Mouse (Mus musculus) hindbrain, embryonic 14.5 days (tissue): ENCODE results near the gene Mocs2. TPM values are rescaled to one million over a fixed set of nuclear protein-coding genes. Genes with fewer than 3 reads are reported as not detected.
A peak's percentile ranks its signal among the peaks of the same experiment; 100 is the strongest.

Source experiments
- ATAC-seq: fragments of 200-750 bp; cut with Nextera tagmentation; 2 replicates; pipeline ENCODE4 v1.8.0; 2017; ENCODE audit warnings: moderate number of reproducible peaks, mild to moderate bottlenecking, moderate TSS enrichment, moderate library complexity; ENCODE audit not compliant: low FRiP score
- DNase-seq: peaks from one replicate; pipeline ENCODE4 v3.0.0-alpha.2; 2015; ENCODE audit warnings: low spot score
- H3K27ac ChIP-seq: fragments of 300-500 bp; sonication (generic); 2 replicates; pipeline ENCODE4 v1.5.1; 2014; ENCODE audit warnings: mild to moderate bottlenecking, moderate library complexity
- H3K27me3 ChIP-seq: fragments of 300-500 bp; sonication (generic); 2 replicates; pipeline ENCODE4 v1.6.1; 2014; ENCODE audit warnings: mild to moderate bottlenecking, low read length, mixed read lengths; ENCODE audit not compliant: control insufficient read depth, insufficient read depth
- H3K36me3 ChIP-seq: fragments of 300-500 bp; sonication (generic); replicated peaks from 2 replicates; pipeline ENCODE4 v1.6.1; 2014; ENCODE audit not compliant: control insufficient read depth, insufficient read depth
- H3K4me1 ChIP-seq: fragments of 300-500 bp; sonication (generic); replicated peaks from 2 replicates; pipeline ENCODE4 v1.6.1; 2014; ENCODE audit warnings: antibody characterized with exemption, low read length, mixed read lengths; ENCODE audit not compliant: control insufficient read depth, insufficient read depth
- H3K4me2 ChIP-seq: fragments of 300-500 bp; sonication (generic); replicated peaks from 2 replicates; pipeline ENCODE4 v1.6.1; 2014; ENCODE audit warnings: mild to moderate bottlenecking, moderate library complexity
- H3K4me3 ChIP-seq: fragments of 300-500 bp; sonication (generic); replicated peaks from 2 replicates; pipeline ENCODE4 v1.5.1; 2014; ENCODE audit warnings: mild to moderate bottlenecking, low read length
- H3K9ac ChIP-seq: fragments of 300-500 bp; sonication (generic); 2 replicates; pipeline ENCODE4 v1.6.1; 2014
- H3K9me3 ChIP-seq: fragments of 300-500 bp; sonication (generic); 2 replicates; pipeline ENCODE4 v1.6.1; 2016; ENCODE audit warnings: low read length; ENCODE audit not compliant: control insufficient read depth
- WGBS: fragments of 180-500 bp; shearing (Covaris S2); extraction: QIAGEN DNeasy Blood & Tissue Kit; methylation state at CpG from one replicate; pipeline ENCODE4 v1.1.7; 2014; 5-methylcytosine and 5-hydroxymethylcytosine counted together
- polyA plus RNA-seq: library from polyadenylated mRNA; unstranded; fragments of >200 nt; fragmentation: Nextera tagmentation; extraction: Ambion mirVana; gene quantifications from 2 replicates; pipeline ENCODE4 v1.2.1, GENCODE M21; 2014

Gene Mocs2
- polyA plus RNA-seq: 127 and 135 TPM in 2 replicates

DNA sequence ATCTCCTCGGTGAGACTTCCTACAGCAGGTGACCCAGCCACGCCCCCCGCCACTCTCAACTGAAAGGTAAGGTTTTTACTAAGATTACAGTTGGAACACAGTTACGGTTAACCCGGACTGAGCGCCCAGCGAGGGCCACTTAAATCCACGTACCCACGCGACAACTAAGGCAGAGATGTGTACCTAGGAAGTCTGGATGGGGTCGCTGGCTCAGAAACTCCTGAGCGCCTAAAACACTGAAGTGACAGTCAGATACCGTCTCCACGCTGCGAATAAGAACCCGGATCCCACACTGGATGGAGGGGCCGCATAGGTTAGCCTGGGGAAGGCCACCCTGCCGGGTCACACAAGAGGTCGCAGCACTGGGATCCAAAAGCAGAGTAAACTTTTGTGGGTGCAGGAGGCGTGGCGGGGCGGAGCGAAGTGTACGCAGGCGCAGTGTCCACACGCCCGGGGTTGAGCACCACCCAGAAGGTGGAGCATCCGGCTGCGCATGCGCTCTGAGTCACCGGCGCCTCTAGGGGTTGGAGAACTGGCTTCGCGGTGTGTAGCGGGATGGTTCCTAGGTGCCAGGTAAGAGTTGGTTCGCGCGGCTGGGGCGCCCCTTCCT lies at the start of gene Mocs2:
Gene Mocs2 (plus strand): TSS at position 486 of the 610 bp plus-strand sequence.
- ATAC-seq (peak; percentile 98), DNase-seq (peak; percentile 98)
- WGBS: under 1% methylated on average over 39 of the region's 39 CpGs
- Histone ChIP-seq H3K36me3 (peaks cover 17% of the 10 kb centered on the region), H3K27ac (no peak within 1 kb of the TSS), H3K4me1 (peaks cover 8% of the 10 kb centered on the region), H3K9ac (peak within 1 kb of the TSS; percentile 72), H3K9me3 (no peaks in the 10 kb centered on the region), H3K4me2 (peak within 1 kb of the TSS; percentile 89), H3K4me3 (peak within 1 kb of the TSS; percentile 74), H3K27me3 (no peaks in the 10 kb centered on the region)

DNA sequence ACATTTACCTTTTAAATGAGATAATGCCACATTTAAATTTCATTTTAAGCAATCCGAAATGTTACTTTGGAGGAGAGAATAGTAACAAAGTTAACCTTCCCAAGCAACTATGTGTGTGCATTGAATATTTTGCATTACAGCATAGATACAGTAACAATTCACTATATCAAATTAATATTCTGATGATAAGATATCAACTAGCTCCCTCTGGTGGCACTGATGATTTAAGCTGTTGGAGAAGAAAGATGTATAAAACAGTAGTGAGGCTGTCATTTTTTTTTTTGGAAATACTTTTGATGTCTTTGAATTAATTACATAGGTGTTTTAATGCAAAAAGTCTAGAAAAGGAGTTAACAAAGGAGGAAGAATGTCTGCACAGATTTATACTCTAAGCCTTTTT lies 26.5 kb upstream of the Mocs2 start:
- Histone ChIP-seq H3K27ac (no peak overlapping the region), H3K9ac (no peak overlapping the region), H3K4me2 (no peak overlapping the region), H3K36me3 (no peaks in the 10 kb centered on the region), H3K27me3 (no peaks in the 10 kb centered on the region; the same call in 1 of the 2 replicates), H3K4me1 (no peaks in the 10 kb centered on the region), H3K9me3 (no peaks in the 10 kb centered on the region), H3K4me3 (no peak overlapping the region)
- ATAC-seq (no peak), DNase-seq (peak; percentile 62)
- WGBS: 83% methylated on average over 1 of the region's 1 CpGs

DNA sequence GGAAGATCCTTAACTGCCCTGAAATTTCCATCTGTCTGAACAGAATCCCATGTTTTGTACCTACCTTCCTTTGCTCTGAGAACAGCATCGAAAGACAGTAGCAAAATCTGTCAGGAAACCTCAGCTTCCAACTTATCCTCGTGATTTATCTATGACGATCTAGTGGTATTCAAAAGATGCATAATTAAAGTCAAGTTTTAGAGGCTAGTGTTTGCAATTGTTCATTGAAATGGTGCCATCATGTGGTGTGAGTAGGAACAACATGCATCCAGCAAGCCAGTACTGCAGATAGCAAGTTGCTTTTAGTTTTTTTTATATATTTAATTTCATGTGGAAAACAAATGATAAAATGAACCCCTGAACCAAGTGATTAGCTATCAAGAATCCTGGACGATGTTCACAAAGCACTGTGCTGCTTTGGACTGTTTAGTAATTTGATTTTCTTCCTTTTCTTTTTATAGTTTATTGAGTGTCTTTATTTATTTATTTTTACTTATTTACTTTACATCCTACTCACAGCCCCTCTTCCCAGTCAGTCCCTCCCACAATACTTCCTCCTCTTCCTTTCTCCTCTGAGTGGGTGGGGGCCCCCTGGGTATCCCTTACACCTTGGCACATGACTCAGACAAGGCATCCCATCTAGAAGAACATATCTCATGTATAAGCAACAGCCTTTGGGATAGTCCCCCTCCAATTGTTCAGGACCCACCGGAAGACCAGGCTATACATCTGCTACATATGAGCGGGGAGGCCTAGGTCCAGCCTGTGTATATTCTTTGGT lies 24.6 kb upstream of the Mocs2 start:
- Histone ChIP-seq H3K4me1 (no peaks in the 10 kb centered on the region), H3K27me3 (no peaks in the 10 kb centered on the region; the same call in 1 of the 2 replicates), H3K4me2 (no peak overlapping the region), H3K9ac (no peak overlapping the region), H3K36me3 (no peaks in the 10 kb centered on the region), H3K27ac (no peak overlapping the region), H3K9me3 (no peaks in the 10 kb centered on the region), H3K4me3 (no peak overlapping the region)
- ATAC-seq (no peak; the same call in 1 of the 2 replicates), DNase-seq (peak; percentile 81)
- 46% methylated on average over 6 of the region's 6 CpGs for WGBS

- ATAC-seq: no peak
- H3K4me3 ChIP-seq: no peak overlapping the region
- H3K27ac ChIP-seq: no peak overlapping the region
- H3K9ac ChIP-seq: no peak overlapping the region
- no peak for DNase-seq
- H3K9me3 ChIP-seq: no peaks in the 10 kb centered on the region
- no peaks in the 10 kb centered on the region for H3K36me3 ChIP-seq
- no peak overlapping the region for H3K4me2 ChIP-seq
- WGBS: 83% methylated on average over 3 of the region's 3 CpGs
- H3K4me1 ChIP-seq: no peaks in the 10 kb centered on the region
- no peaks in the 10 kb centered on the region for H3K27me3 ChIP-seq
Observed at GRCm38 (mm10) chr13:114801857-114802256, 16.2 kb upstream of the Mocs2 start.

DNA sequence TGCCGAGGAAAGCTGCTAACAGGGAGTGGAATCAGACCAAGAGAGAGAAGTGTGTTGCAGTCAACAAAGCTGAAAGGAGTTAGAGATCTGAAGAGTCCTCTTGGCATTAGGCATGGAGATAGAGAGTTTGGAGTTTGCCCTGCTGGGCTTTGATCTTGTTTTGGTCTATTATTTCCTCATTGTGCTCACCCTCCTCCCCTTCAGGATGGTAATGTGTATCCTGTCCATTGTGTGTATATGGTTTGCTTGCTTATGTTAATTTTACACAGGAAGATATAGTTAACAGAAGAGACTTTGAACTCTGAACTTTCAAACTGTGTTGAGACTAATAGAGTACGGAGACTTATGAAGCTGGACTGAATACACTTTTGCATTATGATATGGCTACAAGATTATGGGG lies 15.1 kb upstream of the Mocs2 start:
- 78% methylated on average over 2 of the region's 2 CpGs for WGBS
- H3K27ac ChIP-seq: no peak overlapping the region

GRCm38 (mm10) chr13:114809624-114810210 lies 8.3 kb upstream of the Mocs2 start:
- Histone ChIP-seq H3K4me2 (no peak overlapping the region), H3K4me3 (no peak overlapping the region), H3K9ac (no peak overlapping the region), H3K27me3 (no peaks in the 10 kb centered on the region), H3K9me3 (no peaks in the 10 kb centered on the region), H3K4me1 (no peaks in the 10 kb centered on the region), H3K27ac (no peak overlapping the region), H3K36me3 (no peaks in the 10 kb centered on the region)
- no peak for DNase-seq
- ATAC-seq: no peak
- 87% methylated on average over 5 of the region's 5 CpGs for WGBS

More for the DNA sequence above, 15.1 kb upstream of the Mocs2 start:
- no peaks in the 10 kb centered on the region for H3K36me3 ChIP-seq
- no peaks in the 10 kb centered on the region for H3K27me3 ChIP-seq
- no peak for DNase-seq
- ATAC-seq: no peak
- H3K4me3 ChIP-seq: no peak overlapping the region
- no peaks in the 10 kb centered on the region for H3K9me3 ChIP-seq
- no peaks in the 10 kb centered on the region for H3K4me1 ChIP-seq
- H3K9ac ChIP-seq: no peak overlapping the region
- no peak overlapping the region for H3K4me2 ChIP-seq

GRCm38 (mm10) chr13:114818513-114818912 lies 477 bp downstream of the Mocs2 start:
- ATAC-seq: peak; percentile 73
- Histone ChIP-seq H3K4me3 (peak overlapping the region; percentile 74), H3K36me3 (peaks cover 22% of the 10 kb centered on the region), H3K9me3 (no peaks in the 10 kb centered on the region), H3K9ac (peak overlapping the region; percentile 72), H3K27ac (no peak overlapping the region), H3K4me2 (peak overlapping the region; percentile 89), H3K4me1 (peaks cover 8% of the 10 kb centered on the region), H3K27me3 (no peaks in the 10 kb centered on the region)
- DNase-seq: no peak
- 26% methylated on average over 9 of the region's 9 CpGs for WGBS

DNA sequence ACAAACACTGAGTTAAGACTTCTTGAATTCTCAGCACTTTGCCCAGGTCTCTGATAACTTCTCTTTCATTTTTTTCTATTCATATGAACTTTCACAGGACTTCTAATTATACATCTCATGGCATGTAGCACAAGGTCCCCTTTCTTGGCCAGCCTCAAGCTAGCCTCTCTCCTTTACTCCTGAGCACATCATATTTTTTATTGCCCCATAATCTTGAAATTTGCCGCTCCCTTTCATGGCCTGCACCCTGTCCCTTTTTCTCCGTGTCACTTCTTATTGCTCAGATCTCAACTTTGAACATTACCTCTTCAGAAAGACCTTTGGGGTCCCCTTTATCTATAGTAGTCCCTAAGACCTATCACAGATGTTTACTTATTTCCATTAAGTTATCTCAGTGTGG lies 4.8 kb downstream of the Mocs2 start:
- H3K36me3 ChIP-seq: peaks cover 43% of the 10 kb centered on the region
- H3K27ac ChIP-seq: no peak overlapping the region
- no peaks in the 10 kb centered on the region for H3K9me3 ChIP-seq
- 96% methylated on average over 2 of the region's 2 CpGs for WGBS
- no peak overlapping the region for H3K4me2 ChIP-seq
- no peak for DNase-seq
- H3K9ac ChIP-seq: no peak overlapping the region
- ATAC-seq: no peak
- H3K27me3 ChIP-seq: no peaks in the 10 kb centered on the region
- no peak overlapping the region for H3K4me3 ChIP-seq
- peaks cover 8% of the 10 kb centered on the region for H3K4me1 ChIP-seq

GRCm38 (mm10) chr13:114825377-114825855 lies 7.4 kb downstream of the Mocs2 start:
- H3K36me3 ChIP-seq: peaks cover 62% of the 10 kb centered on the region
- H3K4me2 ChIP-seq: no peak overlapping the region
- H3K9ac ChIP-seq: no peak overlapping the region
- no peak overlapping the region for H3K4me3 ChIP-seq
- ATAC-seq: no peak
- H3K27me3 ChIP-seq: no peaks in the 10 kb centered on the region
- DNase-seq: no peak
- H3K27ac ChIP-seq: no peak overlapping the region
- 95% methylated on average over 6 of the region's 6 CpGs for WGBS
- no peaks in the 10 kb centered on the region for H3K9me3 ChIP-seq
- no peaks in the 10 kb centered on the region for H3K4me1 ChIP-seq
